Mouse (Mus musculus) layer of hippocampus, adult 18-20 months (tissue): ENCODE data around the gene Rtn3. TPM values are rescaled to one million over a fixed set of nuclear protein-coding genes. Genes with fewer than 3 reads are reported as not detected.

Experiments
- DNase-seq, 2 experiments: peaks; one replicate each; pipeline ENCODE4 v3.0.0; 2022; ENCODE audit warnings: low spot score in 2 of 2
- microRNA-seq, 2 experiments: library from miRNA; unstranded; fragments of <30 nt; microRNA quantifications; one replicate each; pipeline ENCODE4 v1.2.0; 2021
- total RNA-seq, 2 experiments: library from RNA; stranded (reverse); gene quantifications; 2 replicates each; pipeline ENCODE4 v1.2.3; 2021

Gene Rtn3
- total RNA-seq, 2 experiments from 2014 or later: 755 to 762 TPM

- DNase-seq: peak; percentile 97 to 99
Measured at GRCm38 (mm10) chr19:7382903-7383865, 99.9 kb downstream of the Rtn3 start, which contains the start of gene Spindoc. Gene Spindoc (minus strand): TSS chr19:7382994.

- DNase-seq: peak; percentile 10 to 55
Measured at GRCm38 (mm10) chr19:7382248-7382902, 100.7 kb downstream of the Rtn3 start.

- DNase-seq: peak in 1 of 2 experiments; percentile 12
Measured at GRCm38 (mm10) chr19:7381906-7382247, 101.2 kb downstream of the Rtn3 start.

- DNase-seq: no peak
Measured at GRCm38 (mm10) chr19:7377639-7378038, 105.4 kb downstream of the Rtn3 start.

Small RNA genes lying within 50 kb of the gene (microRNA-seq; reads per million reads assigned to microRNA genes)
- gene Mir6991: 0.20 to 2.2 reads per million in 2 experiments

Other genes with a start within 250 kb of the Rtn3 start
- 10 to 100 TPM; 28.5 to 29.8 TPM for gene Naa40, start 242.1 kb downstream of the Rtn3 start, total RNA-seq
- gene Rcor2, start 216.0 kb downstream of the Rtn3 start, total RNA-seq: 10 to 100 TPM; 12.7 to 13.9 TPM
- gene Mark2, start 141.4 kb downstream of the Rtn3 start, total RNA-seq: 100 to 1,000 TPM; 114 to 118 TPM
- gene Spindoc, start 100.3 kb downstream of the Rtn3 start, total RNA-seq: 10 to 100 TPM; 33.6 to 34.2 TPM
- gene 2700081O15Rik, start 65.7 kb downstream of the Rtn3 start, total RNA-seq: 10 to 100 TPM; 43.8 to 44.2 TPM
- 10 to 100 TPM; 20.8 to 23.1 TPM for gene Atl3, start 10.8 kb upstream of the Rtn3 start, total RNA-seq
- gene Pla2g16, start 74.2 kb upstream of the Rtn3 start, total RNA-seq: 10 to 100 TPM; 42.3 to 44.4 TPM
- gene Lgals12, start 123.9 kb upstream of the Rtn3 start, total RNA-seq: under 1 TPM; 0.33 to 0.35 TPM
- not detected for gene Hrasls5, start 129.3 kb upstream of the Rtn3 start, total RNA-seq
- not detected for gene Slc22a19, start 228.0 kb upstream of the Rtn3 start, total RNA-seq